Mouse (Mus musculus) CD4-positive naive resting alpha-beta T cell, adult 57 days (primary cell): ENCODE results near the gene Hipk1. TPM values are rescaled to one million over a fixed set of nuclear protein-coding genes. Genes with fewer than 3 reads are reported as not detected.

ENCODE experiments used
- total RNA-seq: library from RNA; stranded (reverse); gene quantifications from one replicate; pipeline ENCODE4 v1.2.4, GENCODE M21; 2023

The Hipk1 gene
- total RNA-seq: 221 TPM

DNA sequence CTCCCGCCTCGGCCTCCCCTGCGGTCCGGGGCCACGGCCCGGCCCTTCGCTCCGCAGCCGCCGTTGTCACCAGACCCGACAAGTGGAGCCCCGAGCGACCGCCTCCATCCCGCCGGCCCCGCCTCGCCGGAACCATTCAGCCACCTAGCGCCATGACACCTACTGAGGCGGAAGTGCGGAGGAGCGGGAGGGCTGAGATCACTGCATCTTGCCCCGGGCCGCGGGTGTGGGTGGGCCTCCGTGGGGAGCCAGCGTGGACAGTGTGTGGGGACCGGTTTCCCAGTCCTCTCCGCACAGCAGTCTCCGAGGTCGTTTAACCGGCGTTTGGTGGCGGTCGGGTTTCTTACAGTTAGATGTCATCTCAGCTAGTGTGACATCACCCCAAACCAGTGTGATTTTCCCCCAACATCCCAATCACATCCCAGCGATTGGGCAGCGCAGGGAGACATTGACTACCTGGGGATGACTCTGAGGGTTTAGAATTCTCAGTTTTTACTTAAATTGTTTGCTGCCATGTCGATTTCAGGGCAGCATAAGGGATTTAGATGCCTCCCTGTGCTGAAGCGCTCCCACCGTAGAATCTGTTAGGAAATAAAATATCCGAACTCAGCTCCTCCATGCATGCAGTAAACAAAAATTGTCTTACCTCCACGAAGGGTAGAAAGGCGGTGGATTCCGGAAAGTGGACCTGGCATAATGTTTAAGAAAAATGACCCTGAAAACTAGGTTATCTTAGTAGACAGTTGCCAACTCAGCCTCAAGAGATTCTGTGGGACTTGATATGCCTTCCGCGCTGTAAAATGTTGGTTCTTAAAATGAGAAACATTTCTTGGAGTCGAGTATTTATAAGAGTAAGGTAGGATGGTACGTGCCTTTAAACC lies at the start of gene Hipk1:
Gene Hipk1, minus strand, starts transcription at position 334 of the 881 bp plus-strand sequence.

DNA sequence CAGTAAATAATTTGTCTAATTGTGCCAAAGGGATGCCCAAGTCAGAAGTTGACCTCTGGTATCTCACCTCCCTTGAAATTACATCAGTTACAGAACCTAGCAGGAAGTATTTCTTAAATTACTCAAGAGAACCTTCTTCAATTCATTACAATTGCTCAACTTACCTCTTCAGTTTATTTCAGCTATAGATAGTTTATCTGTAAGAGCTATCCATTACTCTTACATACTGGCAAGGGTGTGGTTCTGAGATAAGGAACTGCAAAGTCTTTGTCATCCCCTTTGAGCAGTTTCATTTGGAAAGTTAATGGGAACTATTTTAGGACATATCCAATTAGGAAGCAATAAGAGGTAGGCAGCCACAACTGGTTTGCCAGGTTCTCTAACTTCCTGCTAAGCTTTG lies 41.1 kb upstream of the Hipk1 start, which contains the start of gene Bcl2l15:
Gene Bcl2l15, plus strand, starts transcription at position 176 of the 400 bp plus-strand sequence.

DNA sequence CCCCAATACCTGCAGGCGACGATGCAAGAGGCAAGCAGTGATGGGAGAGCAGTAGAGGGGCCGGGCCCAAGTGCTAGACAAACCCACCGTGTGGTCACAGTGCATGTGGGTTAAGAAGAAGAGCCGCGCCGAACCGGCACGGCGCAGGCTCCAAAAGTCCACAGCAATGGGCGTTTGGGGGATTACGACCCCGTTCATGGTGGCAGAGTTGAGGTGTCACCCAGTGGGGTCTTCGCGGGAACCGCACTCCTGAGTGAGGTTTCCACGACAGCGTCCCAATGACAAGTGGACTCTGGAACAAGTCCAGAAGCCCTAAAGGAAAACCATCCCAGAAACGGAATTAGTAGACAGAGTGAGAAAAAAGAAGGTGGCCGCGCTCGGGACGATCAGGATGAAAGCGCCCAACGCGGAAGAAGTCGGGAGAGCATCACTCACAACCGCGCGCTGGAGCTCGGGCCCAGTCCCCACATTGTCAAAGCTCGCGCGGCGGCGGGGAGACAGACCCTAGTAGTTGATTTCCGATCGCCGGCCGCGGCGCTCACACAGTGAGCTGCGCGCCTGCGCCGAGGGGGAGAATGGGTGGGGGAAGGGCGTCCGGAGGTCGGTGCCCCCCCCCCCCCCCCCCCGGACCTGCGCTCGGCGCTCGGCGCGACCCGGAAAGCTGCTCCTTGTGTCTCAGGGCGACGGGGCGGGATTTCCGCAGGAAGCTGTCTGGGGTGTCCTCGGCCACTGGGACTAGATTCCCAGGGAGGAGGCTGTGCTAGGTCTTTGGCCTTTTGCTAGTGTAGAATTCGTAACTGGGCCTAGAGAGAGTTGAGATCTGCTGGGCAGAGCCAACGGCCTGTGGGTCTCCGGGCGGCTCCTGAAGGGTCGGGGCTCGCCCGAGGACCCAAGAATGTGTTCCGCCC lies 17.8 kb upstream of the Hipk1 start, which contains the start of the genes Dclre1b, Ap4b1 and Gm43064:
Gene Dclre1b, minus strand, starts transcription at position 554 of the 908 bp plus-strand sequence.
Gene Ap4b1, plus strand, starts transcription at position 630 of the 908 bp plus-strand sequence.
Gene Gm43064, plus strand, starts transcription at position 683 of the 908 bp plus-strand sequence.

DNA sequence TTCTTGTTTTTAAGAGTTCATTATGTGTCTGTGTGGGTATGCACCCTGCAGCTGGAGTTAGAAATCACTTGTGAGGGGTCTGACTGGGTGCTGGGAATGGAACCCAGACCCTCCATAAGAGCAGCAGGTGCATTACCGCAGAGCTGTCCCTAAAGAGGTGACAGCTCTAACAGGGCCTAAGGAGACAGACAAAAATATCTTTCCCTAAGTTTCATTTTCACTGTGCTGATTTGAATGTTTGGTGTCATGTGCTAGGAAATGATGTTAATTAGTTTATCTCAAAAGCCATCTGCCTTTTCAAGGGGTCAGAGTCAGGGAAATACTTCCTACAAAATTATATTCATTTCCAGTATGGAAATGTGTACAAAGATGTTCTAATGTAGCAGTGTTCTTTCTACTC lies 52.0 kb downstream of the Hipk1 start, which contains the start of gene Gm10964:
Gene Gm10964, plus strand, starts transcription at position 38 of the 400 bp plus-strand sequence.

DNA sequence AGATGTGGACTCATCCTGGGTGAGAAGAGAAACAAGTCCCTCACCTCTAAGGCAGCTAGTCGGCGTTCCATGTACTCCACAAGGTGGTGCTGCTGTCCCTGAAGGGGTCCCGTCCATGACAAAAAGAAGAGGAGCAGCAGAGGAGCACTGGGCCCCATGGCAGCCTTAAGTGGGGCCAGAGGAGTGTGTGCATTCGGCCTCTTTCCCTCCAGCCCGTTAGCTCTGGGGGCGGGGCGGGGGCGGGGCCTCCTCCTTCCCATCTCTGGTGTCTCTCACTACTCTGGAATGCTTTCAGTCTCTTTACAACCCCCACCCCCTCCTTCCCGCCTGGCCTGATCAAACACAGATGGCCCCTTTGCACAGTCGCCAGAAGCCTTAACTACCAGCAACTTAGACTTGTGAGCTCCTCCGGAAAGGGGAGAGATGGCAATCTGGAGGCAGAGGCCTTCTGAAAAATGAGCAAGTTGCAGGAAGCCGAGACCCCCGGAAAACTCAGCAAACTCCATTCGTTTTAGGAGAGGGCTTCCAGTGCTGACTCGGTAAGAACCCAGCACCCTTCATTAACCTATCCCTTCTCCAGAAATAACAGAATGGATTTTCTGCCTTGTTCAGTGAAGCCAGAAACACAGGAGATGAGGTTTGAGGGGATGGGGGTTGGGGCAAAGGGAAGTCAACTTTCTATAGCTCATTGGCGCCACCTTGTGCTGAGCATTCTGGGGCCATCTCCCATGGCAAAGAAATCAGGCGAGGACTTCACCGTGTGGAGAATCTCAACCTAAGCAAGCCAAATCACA lies 53.4 kb downstream of the Hipk1 start, which contains the start of gene Olfml3:
Gene Olfml3, minus strand, starts transcription at position 224 of the 794 bp plus-strand sequence.

Other genes with a start within 250 kb of the Hipk1 start
- gene Syt6, start 216.3 kb downstream of the Hipk1 start, total RNA-seq: 0.12 TPM
- 2.5 TPM for gene Atg4a-ps, start 145.5 kb downstream of the Hipk1 start, total RNA-seq
- gene Olfml3, start 53.6 kb downstream of the Hipk1 start, total RNA-seq: 6.7 TPM
- gene Gm10964, start 52.2 kb downstream of the Hipk1 start, total RNA-seq: not detected
- 22.1 TPM for gene Dclre1b, start 17.9 kb upstream of the Hipk1 start, total RNA-seq
- 23.0 TPM for gene Ap4b1, start 18.0 kb upstream of the Hipk1 start, total RNA-seq
- not detected for gene Gm43064, start 18.0 kb upstream of the Hipk1 start, total RNA-seq
- gene Bcl2l15, start 41.0 kb upstream of the Hipk1 start, total RNA-seq: 1.5 TPM
- gene Ptpn22, start 68.2 kb upstream of the Hipk1 start, total RNA-seq: 238 TPM
- gene Rsbn1, start 122.6 kb upstream of the Hipk1 start, total RNA-seq: 42.5 TPM
- gene Phtf1, start 176.5 kb upstream of the Hipk1 start, total RNA-seq: 36.9 TPM